Mouse (Mus musculus) cerebellum, adult 18-20 months (tissue): ENCODE data around the gene H2-D1.
"Not testable (repeated sequence)": the region's sequence is repeated elsewhere in the genome, so short reads cannot be mapped to it uniquely, and the experiment has no call there.

Experiments
- DNase-seq, 2 experiments: peaks; one replicate each; pipeline ENCODE4 v3.0.0; 2021

The H2-D1 gene

DNA sequence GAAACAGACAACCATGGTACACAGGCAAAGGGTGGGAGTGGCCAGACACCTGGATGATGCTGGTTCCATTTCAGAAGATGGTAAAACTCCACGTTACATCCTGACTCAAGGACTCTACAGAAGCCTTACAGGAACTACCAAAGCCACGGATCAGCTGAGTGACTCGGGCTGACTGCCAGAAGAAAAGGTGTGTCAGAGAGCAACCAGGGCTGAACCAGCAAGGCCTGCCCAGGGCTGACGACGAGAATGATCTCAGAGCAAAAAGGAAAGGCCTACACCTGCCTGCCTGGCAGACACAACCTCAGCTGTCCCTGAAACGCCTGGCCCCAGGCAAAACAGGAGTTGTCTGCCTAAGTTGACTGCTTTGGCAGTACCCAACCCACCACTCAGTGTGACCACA, 41.9 kb downstream of the H2-D1 start:
- DNase-seq: no peak

DNA sequence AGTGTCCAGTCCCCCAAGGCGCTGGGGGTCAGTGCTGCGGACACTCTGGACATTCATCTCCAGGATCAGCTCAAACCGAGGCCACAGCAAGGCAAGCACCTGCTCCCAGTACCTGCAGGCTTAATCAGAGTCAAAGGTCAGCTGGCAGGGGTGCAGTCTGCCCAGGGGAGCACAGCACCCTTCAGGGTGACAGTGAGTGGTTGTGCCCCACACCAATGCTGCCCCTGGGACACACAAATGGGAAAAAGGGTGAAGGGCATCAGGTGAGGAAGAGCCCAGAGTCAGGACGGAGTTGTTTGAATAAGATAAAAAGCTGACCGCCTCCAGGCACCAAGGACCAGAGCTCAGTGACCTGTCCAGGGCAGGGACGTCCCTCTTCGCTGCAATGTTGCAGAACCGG, 42.4 kb downstream of the H2-D1 start:
- not testable (repeated sequence) for DNase-seq
